Mouse (Mus musculus) neural tube, embryonic 10.5 days (tissue): Measurements from ENCODE around the gene Gm17374.
"Not testable (repeated sequence)": the region's sequence is repeated elsewhere in the genome, so short reads cannot be mapped to it uniquely, and the experiment has no call there.

Experiments
- DNase-seq: peaks from one replicate; pipeline ENCODE4 v3.0.0-alpha.2; 2017; ENCODE audit warnings: low spot score; ENCODE audit errors: extremely low spot score

Gene Gm17374

GRCm38 (mm10) chr2:140151743-140152142 lies at the start of gene Gm17374:
TSS of gene Gm17374 (plus strand) at chr2:140152043.
- DNase-seq, result not testable (repeated sequence)

GRCm38 (mm10) chr2:140104951-140105350 lies 46.9 kb upstream of the Gm17374 start:
- no peak for DNase-seq

GRCm38 (mm10) chr2:140107641-140108040 lies 44.2 kb upstream of the Gm17374 start:
- no peak for DNase-seq

- no peak for DNase-seq
Observed at GRCm38 (mm10) chr2:140108945-140109344, 42.9 kb upstream of the Gm17374 start.

- DNase-seq, result no peak
Observed at GRCm38 (mm10) chr2:140113851-140114250, 38.0 kb upstream of the Gm17374 start.

- no peak for DNase-seq
Observed at GRCm38 (mm10) chr2:140125516-140125915, 26.3 kb upstream of the Gm17374 start.

GRCm38 (mm10) chr2:140159186-140159730 lies 7.4 kb downstream of the Gm17374 start:
- no peak for DNase-seq

- DNase-seq, result no peak
Observed at GRCm38 (mm10) chr2:140163351-140163854, 11.6 kb downstream of the Gm17374 start.

GRCm38 (mm10) chr2:140169057-140169456 lies 17.2 kb downstream of the Gm17374 start:
- no peak for DNase-seq

- peak; percentile 95 for DNase-seq
Observed at GRCm38 (mm10) chr2:140170127-140170802, 18.4 kb downstream of the Gm17374 start, which contains the start of the genes Esf1 and Ndufaf5. TSS of gene Esf1 (minus strand) at chr2:140170564. TSS of gene Ndufaf5 (plus strand) at chr2:140170649.

GRCm38 (mm10) chr2:140170803-140171553 lies 19.1 kb downstream of the Gm17374 start:
- DNase-seq, result no peak

- DNase-seq, result not testable (repeated sequence)
Observed at GRCm38 (mm10) chr2:140185685-140186210, 33.9 kb downstream of the Gm17374 start.

GRCm38 (mm10) chr2:140200713-140201112 lies 48.9 kb downstream of the Gm17374 start:
- DNase-seq, result no peak

- DNase-seq, result no peak
Observed at GRCm38 (mm10) chr2:140202573-140202972, 50.7 kb downstream of the Gm17374 start.
